Mouse (Mus musculus): ENCODE results near the gene Dmc1.

GRCm38 (mm10) chr15:79543968-79544367, 60.9 kb downstream of the Dmc1 start:
- TF ChIP-seq ZC3H11A (IDR thresholded peaks at IDR 0.05; ENCODE audit: borderline replicate concordance, low read depth, low read length) = no peak
- no peak for TF ChIP-seq MAFK (IDR thresholded peaks at IDR 0.05; ENCODE audit: insufficient read depth, low read depth, low read length)
- TF ChIP-seq ZNF384 (IDR thresholded peaks at IDR 0.05; ENCODE audit: low read depth, low read length) = no peak
